Comparison of ENCODE assay signal across 8 mouse cellular contexts in the genomic region with DNA sequence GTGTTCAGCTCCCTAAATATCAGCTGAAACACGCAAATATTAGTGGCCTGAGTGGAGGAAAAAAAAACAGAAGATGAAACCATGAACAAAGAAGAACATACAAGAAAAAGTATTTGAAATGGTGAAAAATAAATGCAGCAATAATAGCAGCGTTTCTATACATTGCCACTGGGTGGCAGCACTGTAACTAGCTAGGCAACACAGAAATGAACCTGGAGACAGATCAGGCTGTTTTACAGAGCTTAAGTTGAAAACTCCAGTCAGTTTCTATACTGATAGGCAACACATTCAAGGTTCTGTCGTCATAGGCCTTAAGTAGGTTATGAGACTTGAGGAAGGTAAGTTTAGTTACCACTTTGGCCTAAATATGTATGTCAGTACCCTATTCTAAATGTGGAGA. TPM values are rescaled to one million over a fixed set of nuclear protein-coding genes. Genes with fewer than 3 reads are reported as not detected.
A peak's percentile ranks its signal among the peaks of the same experiment; 100 is the strongest.
DNase-seq lines count a peak whose midpoint lies in the region; ATAC-seq lines count a peak whose summit lies in the region.

No protein-coding gene starts in this region.

- no peaks in the 10 kb centered on the region for H3K4me1 ChIP-seq in hindbrain, embryonic 10.5 days (replicated peaks)
- no peaks in the 10 kb centered on the region for H3K4me1 ChIP-seq in hindbrain, embryonic 12.5 days
- no peaks in the 10 kb centered on the region for H3K4me1 ChIP-seq in forebrain, embryonic 13.5 days

- peaks cover 5% of the 10 kb centered on the region; the same call in 1 of the 2 replicates for H3K27me3 ChIP-seq in hindbrain, embryonic 10.5 days (ENCODE audit: insufficient read depth, poor library complexity, severe bottlenecking)
- H3K27me3 ChIP-seq in hindbrain, embryonic 12.5 days, result no peaks in the 10 kb centered on the region
- no peaks in the 10 kb centered on the region for H3K27me3 ChIP-seq in forebrain, embryonic 13.5 days

- peak; percentile 18 for DNase-seq in hindbrain, embryonic 10.5 days (ENCODE audit: low spot score)
- DNase-seq in layer of hippocampus, postnatal 14 days (ENCODE audit: low spot score in 2 of 2), result peak; percentile 3 to 38
- DNase-seq in retina, adult 2 months (ENCODE audit: low read depth, low spot score), result peak; percentile 13
- DNase-seq in c-Kit-positive CD71-positive TER-119-positive erythroid progenitor cells, embryonic 14.5 days (ENCODE audit: low spot score), result no peak

- no peaks in the 10 kb centered on the region for H3K36me3 ChIP-seq in hindbrain, embryonic 10.5 days
- no peaks in the 10 kb centered on the region for H3K36me3 ChIP-seq in hindbrain, embryonic 12.5 days
- no peaks in the 10 kb centered on the region for H3K36me3 ChIP-seq in forebrain, embryonic 13.5 days (ENCODE audit: poor library complexity, severe bottlenecking)

- H3K4me3 ChIP-seq in hindbrain, embryonic 10.5 days, result no peak overlapping the region
- no peak overlapping the region for H3K4me3 ChIP-seq in hindbrain, embryonic 12.5 days
- no peak overlapping the region for H3K4me3 ChIP-seq in forebrain, embryonic 13.5 days

- H3K27ac ChIP-seq in hindbrain, embryonic 10.5 days, result no peak overlapping the region
- H3K27ac ChIP-seq in hindbrain, embryonic 12.5 days, result no peak overlapping the region
- H3K27ac ChIP-seq in forebrain, embryonic 13.5 days, result no peak overlapping the region

- no peak overlapping the region for H3K4me2 ChIP-seq in hindbrain, embryonic 12.5 days (replicated peaks)
- no peak overlapping the region for H3K4me2 ChIP-seq in forebrain, embryonic 13.5 days

- WGBS in hindbrain, embryonic 10.5 days, result 27% methylated on average over 3 of the region's 3 CpGs
- 22% methylated on average over 3 of the region's 3 CpGs for WGBS in hindbrain, embryonic 12.5 days
- WGBS in forebrain, embryonic 13.5 days, result 21% methylated on average over 3 of the region's 3 CpGs

- H3K9me3 ChIP-seq in hindbrain, embryonic 10.5 days, result no peaks in the 10 kb centered on the region
- H3K9me3 ChIP-seq in hindbrain, embryonic 12.5 days (replicated peaks), result no peaks in the 10 kb centered on the region
- H3K9me3 ChIP-seq in forebrain, embryonic 13.5 days (replicated peaks), result no peaks in the 10 kb centered on the region

- no peak for ATAC-seq in hindbrain, embryonic 12.5 days (ENCODE audit: low FRiP score)
- ATAC-seq in CD4-positive, CD25-positive, alpha-beta regulatory T cell, adult 4 months, result peak; percentile 72
- ATAC-seq in activated CD4-positive, CD25-positive, alpha-beta regulatory T cell, adult 4 months, result peak; percentile 58
- 0 out of 2 replicates have a peak, but pooled peaks have one; percentile 36 for ATAC-seq in forebrain, embryonic 13.5 days

- H3K9ac ChIP-seq in hindbrain, embryonic 12.5 days, result no peak overlapping the region
- no peak overlapping the region for H3K9ac ChIP-seq in forebrain, embryonic 13.5 days

RNA-seq across cellular contexts. Expression of a gene that starts 17.9 kb away (rescaled TPM):
- polyA plus RNA-seq in hindbrain, embryonic 10.5 days (2016; fragmentation: Nextera tagmentation; extraction: Ambion mirVana), result 19.4 and 23.5 TPM in 2 replicates
- polyA plus RNA-seq in hindbrain, embryonic 12.5 days (2016; fragmentation: Nextera tagmentation; extraction: Ambion mirVana), result 19.7 and 23.1 TPM in 2 replicates
- 10 to 100 TPM; 36.7 to 38.0 TPM for polyA plus RNA-seq in CD4-positive, CD25-positive, alpha-beta regulatory T cell, adult 4 months (2017; shearing (Covaris generic))
- polyA plus RNA-seq in activated CD4-positive, CD25-positive, alpha-beta regulatory T cell, adult 4 months (2017; shearing (Covaris generic)), result 10 to 100 TPM; 47.6 to 51.4 TPM
- 11.7 and 12.3 TPM in 2 replicates for polyA plus RNA-seq in forebrain, embryonic 13.5 days (2015; fragmentation: Nextera tagmentation; extraction: Ambion mirVana)
- total RNA-seq in layer of hippocampus, postnatal 14 days (2021), result 10 to 100 TPM; 67.5 to 72.3 TPM
